Mouse (Mus musculus) heart, embryonic 10.5 days (tissue): Measurements from ENCODE around the gene Zmynd8. TPM values are rescaled to one million over a fixed set of nuclear protein-coding genes. Genes with fewer than 3 reads are reported as not detected.

Experiments used
- DNase-seq: peaks from one replicate; pipeline ENCODE4 v3.0.0-alpha.2; 2017; ENCODE audit warnings: low spot score
- H3K27ac ChIP-seq: fragments of 300-500 bp; sonication (generic); 2 replicates; pipeline ENCODE4 v1.5.1; 2016; ENCODE audit warnings: mild to moderate bottlenecking
- H3K27me3 ChIP-seq: fragments of 300-500 bp; sonication (generic); 2 replicates; pipeline ENCODE4 v1.6.1; 2016; ENCODE audit warnings: mild to moderate bottlenecking; ENCODE audit not compliant: poor library complexity, insufficient read depth, severe bottlenecking
- H3K36me3 ChIP-seq: fragments of 300-500 bp; sonication (generic); 2 replicates; pipeline ENCODE4 v1.6.1; 2016; ENCODE audit warnings: mild to moderate bottlenecking, moderate library complexity
- H3K4me1 ChIP-seq: fragments of 300-500 bp; sonication (generic); 2 replicates; pipeline ENCODE4 v1.6.1; 2016; ENCODE audit warnings: mild to moderate bottlenecking
- H3K4me3 ChIP-seq: fragments of 300-500 bp; sonication (generic); 2 replicates; pipeline ENCODE4 v1.5.1; 2016; ENCODE audit warnings: mild to moderate bottlenecking, moderate library complexity
- H3K9me3 ChIP-seq: fragments of 300-500 bp; sonication (generic); 2 replicates; pipeline ENCODE4 v1.6.1; 2016; ENCODE audit warnings: mild to moderate bottlenecking, moderate library complexity
- WGBS: fragments of 180-500 bp; shearing (Covaris S2); methylation state at CpG from one replicate; pipeline ENCODE4 v1.1.7; 2016; 5-methylcytosine and 5-hydroxymethylcytosine counted together
- polyA plus RNA-seq: library from polyadenylated mRNA; unstranded; fragments of >200 nt; fragmentation: Nextera tagmentation; extraction: Ambion mirVana; gene quantifications from 2 replicates; pipeline ENCODE4 v1.2.1, GENCODE M21; 2016

Gene Zmynd8
- polyA plus RNA-seq, 1 experiment from 2014 or later: 57.1 TPM

- no peak overlapping the region for H3K27ac ChIP-seq
- H3K27me3 ChIP-seq: no peaks in the 10 kb centered on the region
- 94% methylated on average over 12 of the region's 12 CpGs for WGBS
- H3K4me1 ChIP-seq: peaks cover 28% of the 10 kb centered on the region
- DNase-seq: no peak
- H3K9me3 ChIP-seq: no peaks in the 10 kb centered on the region
- H3K36me3 ChIP-seq: peaks cover 95% of the 10 kb centered on the region
- H3K4me3 ChIP-seq: no peak overlapping the region
These were observed 70.0 kb downstream of the Zmynd8 start for GRCm38 (mm10) chr2:165828770-165829169.

- no peak for DNase-seq
- no peaks in the 10 kb centered on the region for H3K27me3 ChIP-seq
- no peak overlapping the region for H3K4me3 ChIP-seq
- H3K4me1 ChIP-seq: peaks cover 12% of the 10 kb centered on the region
- 80% methylated on average over 10 of the region's 10 CpGs for WGBS
- peaks cover 97% of the 10 kb centered on the region for H3K36me3 ChIP-seq
- H3K9me3 ChIP-seq: no peaks in the 10 kb centered on the region
- H3K27ac ChIP-seq: no peak overlapping the region
These were observed 72.7 kb downstream of the Zmynd8 start for GRCm38 (mm10) chr2:165825964-165826712.

GRCm38 (mm10) chr2:165825261-165825900, 73.4 kb downstream of the Zmynd8 start:
- no peaks in the 10 kb centered on the region for H3K9me3 ChIP-seq
- no peak for DNase-seq
- no peaks in the 10 kb centered on the region for H3K27me3 ChIP-seq
- H3K4me3 ChIP-seq: no peak overlapping the region
- H3K27ac ChIP-seq: no peak overlapping the region
- peaks cover 12% of the 10 kb centered on the region for H3K4me1 ChIP-seq
- WGBS: 92% methylated on average over 17 of the region's 17 CpGs
- H3K36me3 ChIP-seq: peaks cover 96% of the 10 kb centered on the region

- peaks cover 96% of the 10 kb centered on the region for H3K36me3 ChIP-seq
- H3K27me3 ChIP-seq: no peaks in the 10 kb centered on the region
- no peaks in the 10 kb centered on the region for H3K9me3 ChIP-seq
- no peak for DNase-seq
- H3K4me1 ChIP-seq: peaks cover 13% of the 10 kb centered on the region
- H3K4me3 ChIP-seq: no peak overlapping the region
- no peak overlapping the region for H3K27ac ChIP-seq
- 88% methylated on average over 10 of the region's 10 CpGs for WGBS
These were observed 74.0 kb downstream of the Zmynd8 start for GRCm38 (mm10) chr2:165824826-165825225.

- Histone ChIP-seq H3K27ac (no peak overlapping the region), H3K9me3 (no peaks in the 10 kb centered on the region), H3K4me1 (peaks cover 22% of the 10 kb centered on the region), H3K4me3 (no peak overlapping the region), H3K36me3 (peaks cover 95% of the 10 kb centered on the region), H3K27me3 (no peaks in the 10 kb centered on the region)
- WGBS: 94% methylated on average over 15 of the region's 15 CpGs
- DNase-seq: no peak
These were observed 76.3 kb downstream of the Zmynd8 start for GRCm38 (mm10) chr2:165822478-165822877.

- DNase-seq: no peak
- H3K36me3 ChIP-seq: peaks cover 95% of the 10 kb centered on the region
- 81% methylated on average over 12 of the region's 12 CpGs for WGBS
These were observed 77.1 kb downstream of the Zmynd8 start for GRCm38 (mm10) chr2:165821671-165822070.

GRCm38 (mm10) chr2:165820504-165821095, 78.2 kb downstream of the Zmynd8 start:
- peak overlapping the region; percentile 54; the same call in 1 of the 2 replicates for H3K27ac ChIP-seq
- WGBS: 76% methylated on average over 15 of the region's 15 CpGs

More at GRCm38 (mm10) chr2:165821671-165822070, 77.1 kb downstream of the Zmynd8 start:
- Histone ChIP-seq H3K27me3 (no peaks in the 10 kb centered on the region), H3K4me1 (peaks cover 30% of the 10 kb centered on the region), H3K9me3 (no peaks in the 10 kb centered on the region), H3K27ac (no peak overlapping the region), H3K4me3 (no peak overlapping the region)

GRCm38 (mm10) chr2:165820073-165820472, 78.7 kb downstream of the Zmynd8 start:
- Histone ChIP-seq H3K27me3 (no peaks in the 10 kb centered on the region), H3K27ac (peak overlapping the region; percentile 54; the same call in 1 of the 2 replicates)

More at GRCm38 (mm10) chr2:165820504-165821095, 78.2 kb downstream of the Zmynd8 start:
- Histone ChIP-seq H3K4me1 (peaks cover 41% of the 10 kb centered on the region), H3K4me3 (no peak overlapping the region), H3K27me3 (no peaks in the 10 kb centered on the region), H3K9me3 (no peaks in the 10 kb centered on the region), H3K36me3 (peaks cover 95% of the 10 kb centered on the region)
- no peak for DNase-seq

GRCm38 (mm10) chr2:165818985-165819948, 79.5 kb downstream of the Zmynd8 start:
- Histone ChIP-seq H3K36me3 (peaks cover 95% of the 10 kb centered on the region), H3K9me3 (no peaks in the 10 kb centered on the region), H3K4me1 (peaks cover 41% of the 10 kb centered on the region), H3K4me3 (no peak overlapping the region), H3K27me3 (no peaks in the 10 kb centered on the region), H3K27ac (peak overlapping the region; percentile 43; the same call in 1 of the 2 replicates)
- DNase-seq: no peak
- WGBS: 79% methylated on average over 10 of the region's 10 CpGs

More at GRCm38 (mm10) chr2:165820073-165820472, 78.7 kb downstream of the Zmynd8 start:
- Histone ChIP-seq H3K4me3 (no peak overlapping the region), H3K4me1 (peaks cover 41% of the 10 kb centered on the region), H3K36me3 (peaks cover 95% of the 10 kb centered on the region), H3K9me3 (no peaks in the 10 kb centered on the region)
- WGBS: 81% methylated on average over 3 of the region's 3 CpGs
- DNase-seq: no peak

GRCm38 (mm10) chr2:165818570-165818969, 80.2 kb downstream of the Zmynd8 start:
- H3K4me1 ChIP-seq: peaks cover 41% of the 10 kb centered on the region
- H3K27me3 ChIP-seq: no peaks in the 10 kb centered on the region
- H3K36me3 ChIP-seq: peaks cover 95% of the 10 kb centered on the region
- no peaks in the 10 kb centered on the region for H3K9me3 ChIP-seq
- WGBS: 92% methylated on average over 6 of the region's 6 CpGs
- 0 out of 2 replicates have a peak overlapping the region, but pooled peaks have one; percentile 43 for H3K27ac ChIP-seq
- no peak overlapping the region for H3K4me3 ChIP-seq
- DNase-seq: no peak

- H3K4me1 ChIP-seq: peaks cover 41% of the 10 kb centered on the region
- no peak overlapping the region for H3K4me3 ChIP-seq
- H3K9me3 ChIP-seq: no peaks in the 10 kb centered on the region
- H3K36me3 ChIP-seq: peaks cover 93% of the 10 kb centered on the region
- WGBS: 76% methylated on average over 10 of the region's 10 CpGs
- DNase-seq: no peak
- peak overlapping the region; percentile 59 for H3K27ac ChIP-seq
- H3K27me3 ChIP-seq: no peaks in the 10 kb centered on the region
These were observed 81.4 kb downstream of the Zmynd8 start for GRCm38 (mm10) chr2:165817437-165817836.
